Mouse (Mus musculus) 416B (cell line): Measurements from ENCODE around the gene Tmod3.
"Not testable (repeated sequence)": the region's sequence is repeated elsewhere in the genome, so short reads cannot be mapped to it uniquely, and the experiment has no call there.

Experiments used
- DNase-seq: peaks from one replicate; pipeline ENCODE4 v3.0.0; 2011; ENCODE audit warnings: low read depth

Tmod3 gene

DNA sequence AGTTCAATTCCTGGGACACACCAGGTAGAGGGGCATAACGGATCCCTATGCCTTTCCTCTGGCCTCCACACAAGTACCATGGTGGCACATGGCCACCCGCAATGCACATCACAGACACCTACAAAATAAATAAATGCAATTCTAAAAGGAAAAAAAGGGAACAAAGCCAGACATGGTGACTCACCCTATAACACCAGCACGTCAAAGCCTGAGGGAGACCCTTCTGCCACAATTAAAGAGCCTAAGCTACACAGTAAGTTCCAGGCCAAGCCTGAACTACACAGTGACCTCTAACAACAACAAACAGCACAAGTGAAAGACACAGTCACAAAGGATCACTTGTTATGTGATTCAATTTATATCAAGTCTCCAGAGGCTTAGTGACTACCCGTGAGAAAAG, 5.7 kb downstream of the Tmod3 start:
- DNase-seq: peak; percentile 74

DNA sequence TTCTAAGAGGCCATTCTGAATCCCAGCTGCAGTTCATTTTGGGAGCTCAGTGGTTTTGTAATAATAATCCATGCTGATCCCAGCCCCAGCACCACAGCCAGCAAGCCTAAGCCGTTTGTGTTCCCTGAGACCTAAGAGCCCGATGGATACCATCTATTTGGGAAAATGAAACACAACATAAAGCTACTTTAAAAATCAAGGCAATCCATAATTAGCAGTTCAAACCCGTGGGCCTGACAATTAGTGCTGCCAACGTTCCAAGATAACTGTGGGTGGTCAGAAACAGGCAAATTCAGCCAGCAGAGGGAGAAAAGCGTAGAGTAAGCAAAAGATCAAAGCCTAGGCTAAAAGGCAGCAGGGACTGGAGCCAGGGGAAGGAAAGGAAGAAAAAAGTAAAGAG, 8.1 kb downstream of the Tmod3 start:
- DNase-seq: no peak

DNA sequence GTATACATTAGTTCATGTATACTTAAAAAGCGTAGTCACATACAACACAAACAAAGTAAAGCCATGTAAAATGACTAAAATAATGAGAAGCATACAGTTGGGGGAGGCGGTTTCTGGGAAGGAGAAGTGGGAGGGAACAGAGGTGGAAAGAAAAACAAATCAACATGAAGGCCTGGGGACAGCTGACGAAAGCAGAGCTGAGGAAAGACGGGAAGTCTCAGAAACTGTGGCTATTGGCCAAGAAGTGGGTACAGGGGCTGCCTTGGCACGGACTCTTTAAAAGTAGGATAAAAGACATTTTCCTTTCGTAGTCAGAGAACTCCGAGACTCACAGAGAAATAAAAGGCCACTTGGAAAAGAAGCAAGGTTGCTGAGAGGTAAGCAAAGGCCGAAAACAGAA, 10.4 kb downstream of the Tmod3 start:
- DNase-seq: peak; percentile 48

DNA sequence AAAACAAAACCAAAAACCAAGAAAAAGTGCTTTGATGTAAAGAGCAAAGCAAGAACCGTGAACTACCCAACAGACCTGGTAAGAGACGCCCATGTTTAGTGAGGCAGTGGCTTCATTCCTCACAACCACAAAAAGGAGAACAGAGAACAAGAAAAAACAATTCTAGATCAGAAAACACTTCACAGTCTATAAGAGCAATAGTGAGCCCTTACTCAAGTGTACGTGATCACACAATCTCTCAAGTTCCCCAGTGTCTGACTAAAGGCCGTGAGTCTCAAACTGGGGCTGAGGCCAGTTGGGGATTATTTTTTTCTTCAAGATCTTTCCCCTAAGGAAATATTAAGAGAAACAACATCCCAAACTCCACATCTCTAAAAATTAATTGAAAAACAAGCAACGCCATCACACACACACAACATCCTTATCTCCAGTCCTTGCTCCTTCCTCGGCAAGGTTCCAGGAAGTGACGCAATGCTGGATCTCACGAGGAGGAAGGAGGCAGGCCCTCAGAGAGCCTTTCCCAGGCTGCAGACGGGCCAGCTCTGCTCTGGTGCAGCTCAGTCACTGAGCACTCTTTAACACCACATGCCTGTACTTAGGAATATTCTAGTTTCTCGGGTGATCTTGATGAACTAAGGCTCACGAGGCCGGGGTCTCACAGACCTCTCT, 12.4 kb downstream of the Tmod3 start:
- peak; percentile 94 for DNase-seq

DNA sequence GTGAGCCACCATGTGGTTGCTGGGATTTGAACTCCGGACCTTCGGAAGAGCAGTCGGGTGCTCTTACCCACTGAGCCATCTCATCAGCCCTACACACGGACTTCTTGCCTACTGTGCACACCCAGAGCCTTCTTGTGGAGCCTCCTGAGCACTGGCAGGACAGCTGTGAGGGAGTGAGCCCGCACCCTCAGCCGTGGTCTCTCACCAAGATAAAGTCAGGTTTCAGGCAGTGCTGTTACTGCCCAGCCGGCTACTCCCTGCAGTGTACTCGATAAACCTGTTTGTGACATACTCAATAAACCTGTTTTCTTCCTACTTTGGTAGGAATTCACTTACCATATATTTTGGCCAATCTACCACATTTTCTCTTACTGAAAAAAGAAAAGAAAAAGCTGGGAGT, 13.9 kb downstream of the Tmod3 start:
- no peak for DNase-seq

DNA sequence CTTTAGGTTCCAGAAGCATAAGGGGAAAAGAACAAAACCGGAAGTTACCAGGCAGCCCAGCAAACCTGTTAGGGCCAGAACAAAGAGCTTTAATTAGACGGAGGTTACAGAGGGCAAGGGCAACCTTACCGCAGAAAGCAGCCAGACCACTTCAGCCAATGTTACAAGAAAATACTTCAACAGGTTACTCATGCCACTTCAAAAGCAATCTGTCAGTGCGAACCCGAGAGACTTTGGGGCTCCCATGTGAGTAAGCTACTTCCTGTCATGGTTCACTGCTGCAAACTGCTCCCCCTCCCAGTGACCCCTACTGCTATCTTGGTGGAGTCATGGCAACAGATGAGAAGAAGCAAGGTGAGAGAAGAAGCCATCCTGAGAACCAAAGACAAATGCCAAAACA, 18.0 kb downstream of the Tmod3 start:
- DNase-seq: peak; percentile 79

DNA sequence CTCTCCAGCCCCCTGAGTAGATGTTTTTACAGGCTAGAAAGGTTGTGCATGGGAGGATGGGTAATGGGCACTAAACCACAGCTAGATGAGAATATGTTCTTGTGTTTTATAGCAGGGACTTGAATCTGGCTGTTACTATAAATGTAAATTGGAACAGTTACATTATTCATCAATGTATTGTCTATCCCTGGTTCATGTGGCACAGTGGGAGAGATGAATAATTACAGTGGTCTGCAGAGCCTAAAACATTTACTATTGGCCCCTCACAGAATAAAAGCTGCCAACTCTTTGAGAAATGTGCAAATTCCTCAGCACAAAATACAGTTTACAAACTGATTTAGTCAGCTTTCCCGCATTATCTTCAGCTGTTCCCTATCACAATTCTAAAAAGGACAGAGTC, 23.0 kb downstream of the Tmod3 start:
- DNase-seq: no peak

DNA sequence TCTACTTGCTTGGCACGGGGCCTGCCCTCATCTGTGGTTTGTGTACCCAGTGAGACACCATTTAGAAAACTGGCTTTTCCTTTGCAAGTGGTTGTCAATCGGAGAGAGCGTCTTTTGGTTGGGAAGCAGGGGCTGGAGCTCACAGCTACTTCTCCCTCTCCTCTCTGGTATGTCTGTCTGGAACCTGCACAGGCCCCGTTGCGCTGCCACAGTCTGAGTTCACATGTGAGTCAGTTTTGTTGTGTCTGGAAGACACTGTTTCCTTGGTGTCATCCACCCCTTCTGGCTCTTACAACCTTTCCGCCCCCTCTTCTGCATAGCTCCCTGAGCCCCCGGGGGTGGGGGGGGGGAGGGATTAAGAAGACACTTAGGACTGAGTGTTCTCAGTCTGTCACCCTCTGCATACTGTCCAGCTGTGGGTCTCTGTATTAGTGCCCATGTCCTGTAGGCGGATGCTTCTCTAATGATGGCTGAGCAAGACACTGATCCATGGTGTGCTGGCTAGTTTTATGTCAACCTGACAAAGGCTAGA, 25.0 kb downstream of the Tmod3 start:
- no peak for DNase-seq

DNA sequence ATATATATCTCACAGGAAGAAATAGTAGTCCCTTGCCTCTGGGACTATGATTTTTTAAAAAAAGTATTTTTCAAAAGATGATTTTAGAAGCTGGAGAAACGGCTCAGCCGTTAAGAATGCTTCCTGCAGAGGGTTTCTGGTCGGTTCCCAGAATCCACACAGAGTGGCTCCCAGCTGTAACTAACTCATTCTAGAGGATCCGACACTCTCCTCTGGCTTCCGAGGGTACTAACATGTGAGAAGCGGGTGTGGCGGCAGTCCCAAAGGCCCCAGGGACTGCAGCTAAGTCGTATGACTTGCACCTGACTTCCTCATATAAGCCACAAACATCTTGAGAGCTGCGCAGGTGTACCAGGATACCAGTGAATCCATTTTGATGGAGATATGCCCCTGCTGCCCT, 26.5 kb downstream of the Tmod3 start:
- not testable (repeated sequence) for DNase-seq

DNA sequence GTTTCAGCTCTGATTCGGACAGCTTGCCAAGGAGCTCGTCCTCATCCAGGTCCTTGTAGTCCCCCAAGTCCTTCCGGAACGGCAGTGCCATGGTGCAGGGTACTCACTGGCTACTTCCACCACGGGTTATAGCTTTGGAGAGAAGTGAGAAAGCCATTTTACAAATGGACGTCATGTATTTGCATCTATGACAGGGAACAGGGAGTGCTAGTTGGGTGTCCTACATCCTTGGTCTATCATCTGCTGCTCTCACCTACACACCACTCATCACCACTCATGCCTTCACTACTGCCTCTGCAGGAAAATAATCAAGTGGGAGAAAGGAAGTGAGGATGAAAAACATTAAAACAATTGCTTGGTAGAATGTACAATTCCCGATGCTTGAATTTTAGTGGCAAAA, 27.0 kb downstream of the Tmod3 start:
- no peak for DNase-seq

DNA sequence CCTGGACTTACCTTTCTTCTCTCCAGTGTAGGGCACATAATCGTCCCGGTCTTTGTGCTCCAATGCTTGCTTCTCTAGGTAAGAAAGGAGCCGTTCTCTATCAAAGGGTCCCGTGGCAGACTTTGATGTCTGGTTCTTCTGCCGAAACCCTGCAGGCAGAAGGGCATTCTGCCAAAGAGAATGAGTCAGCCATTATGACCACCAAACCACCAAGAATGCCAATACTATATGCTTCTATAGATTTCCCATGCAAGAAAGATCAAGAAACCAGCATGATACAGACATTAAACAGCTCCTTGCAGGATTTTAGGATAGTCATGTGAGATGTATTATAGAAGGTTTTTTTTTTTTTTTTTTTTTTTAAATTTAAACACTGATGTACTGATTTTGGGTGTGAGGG, 30.1 kb downstream of the Tmod3 start:
- peak; percentile 89 for DNase-seq

DNA sequence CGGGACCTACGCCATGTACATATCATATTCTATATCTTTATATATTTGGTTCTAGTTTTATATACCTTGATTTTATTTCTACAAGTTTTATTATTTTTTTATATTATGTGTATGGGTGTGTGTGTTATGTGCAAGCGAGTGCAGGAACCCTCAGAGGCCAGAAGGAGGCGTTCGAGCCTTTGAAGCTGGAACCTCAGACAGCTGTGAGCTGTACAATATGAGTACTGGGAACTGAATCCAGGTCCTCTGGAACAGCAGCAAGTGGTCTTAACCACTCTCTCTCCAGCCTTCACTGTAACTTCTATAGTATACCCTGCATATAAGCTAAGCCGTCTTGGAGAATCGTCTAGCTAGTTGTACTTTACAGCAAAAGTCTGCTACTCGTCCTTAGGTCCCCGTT, 31.4 kb downstream of the Tmod3 start:
- DNase-seq: no peak

DNA sequence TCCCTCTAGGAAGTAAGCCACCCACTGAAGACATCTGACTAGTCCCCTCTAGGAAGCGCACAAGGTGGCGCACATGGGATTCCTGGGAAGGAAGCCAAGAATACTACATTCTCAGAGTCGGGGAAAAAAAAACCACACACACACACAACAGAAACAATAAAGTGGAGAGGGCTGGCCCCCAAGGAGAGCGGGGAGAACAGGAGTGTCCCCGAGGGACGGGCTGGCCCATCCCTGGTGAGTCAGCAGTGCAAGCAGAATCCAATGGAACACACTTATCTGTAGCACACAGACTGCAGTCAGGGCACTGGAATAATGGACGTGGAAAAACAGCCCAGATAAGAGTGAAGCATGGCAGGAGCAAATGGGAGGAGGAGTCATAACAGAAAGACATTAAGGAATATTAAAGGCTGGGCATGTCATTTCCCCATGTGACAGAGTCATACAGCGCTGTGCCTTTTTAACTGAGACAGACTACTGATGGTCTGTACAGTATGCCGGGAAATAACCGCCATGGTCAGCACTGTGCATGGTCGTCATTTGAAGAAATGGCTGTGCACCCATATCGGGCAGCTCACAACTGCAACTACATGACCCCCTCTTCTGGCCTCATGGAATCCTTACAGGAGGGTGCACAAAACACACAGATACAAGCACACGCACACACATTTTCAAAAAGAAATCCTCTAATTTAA, 31.9 kb downstream of the Tmod3 start:
- DNase-seq: peak; percentile 50

DNA sequence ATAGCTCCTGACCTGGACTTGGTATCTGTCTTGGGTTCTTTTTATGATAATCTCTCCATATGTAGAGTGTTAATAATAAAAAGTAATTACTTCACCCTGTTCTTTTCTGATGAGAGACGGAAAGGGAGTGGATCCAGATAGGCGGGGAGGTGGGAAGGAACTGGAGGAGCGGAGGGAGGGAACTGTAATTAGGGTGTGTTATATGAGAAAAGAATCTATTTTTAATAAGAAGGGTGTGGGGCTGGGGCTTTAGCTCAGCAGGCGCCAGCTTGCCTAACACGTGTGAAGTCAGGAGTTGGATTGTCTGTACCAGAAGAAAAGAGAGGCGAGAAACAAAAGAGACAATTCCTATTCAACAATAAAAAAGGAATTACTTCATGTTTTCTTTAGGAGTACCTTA, 35.8 kb downstream of the Tmod3 start:
- DNase-seq: no peak

DNA sequence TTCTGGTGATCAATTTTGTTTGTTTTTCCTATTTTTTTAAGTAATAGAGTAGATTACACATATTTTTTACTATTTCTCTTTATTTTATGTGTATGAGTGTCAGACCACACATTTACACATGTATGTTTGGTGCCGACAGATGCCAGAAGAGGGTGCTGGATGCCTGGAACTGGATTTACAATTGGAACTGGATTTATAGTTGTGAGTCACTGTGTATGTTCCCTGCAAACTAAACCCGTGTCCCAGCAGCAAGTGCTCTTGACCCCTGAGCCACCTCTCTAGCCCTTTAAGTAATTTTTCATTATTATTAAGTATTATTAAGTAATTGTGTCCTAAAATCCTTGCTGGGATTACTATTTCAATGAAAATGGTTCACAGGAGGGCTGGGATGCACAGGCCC, 37.2 kb downstream of the Tmod3 start:
- peak; percentile 28 for DNase-seq

DNA sequence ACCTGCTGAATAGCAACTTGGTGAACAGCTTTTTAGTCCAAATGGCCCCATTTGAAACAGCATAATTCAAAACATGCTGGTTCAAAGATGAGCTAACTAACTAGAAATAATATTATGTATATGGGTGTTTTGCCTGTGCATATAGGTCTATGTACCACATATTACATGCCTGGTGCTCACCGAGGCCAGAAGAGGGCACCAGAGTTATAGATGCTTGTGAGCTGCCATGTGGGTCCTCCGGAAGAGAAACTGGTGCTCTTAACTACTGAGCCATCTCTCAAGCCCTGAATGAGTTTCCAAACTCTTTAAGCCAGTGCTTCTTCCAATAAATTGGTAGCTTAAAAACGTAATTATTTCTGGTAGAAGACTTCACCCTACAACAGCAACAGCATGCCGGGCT, 37.7 kb downstream of the Tmod3 start:
- DNase-seq: peak; percentile 87

DNA sequence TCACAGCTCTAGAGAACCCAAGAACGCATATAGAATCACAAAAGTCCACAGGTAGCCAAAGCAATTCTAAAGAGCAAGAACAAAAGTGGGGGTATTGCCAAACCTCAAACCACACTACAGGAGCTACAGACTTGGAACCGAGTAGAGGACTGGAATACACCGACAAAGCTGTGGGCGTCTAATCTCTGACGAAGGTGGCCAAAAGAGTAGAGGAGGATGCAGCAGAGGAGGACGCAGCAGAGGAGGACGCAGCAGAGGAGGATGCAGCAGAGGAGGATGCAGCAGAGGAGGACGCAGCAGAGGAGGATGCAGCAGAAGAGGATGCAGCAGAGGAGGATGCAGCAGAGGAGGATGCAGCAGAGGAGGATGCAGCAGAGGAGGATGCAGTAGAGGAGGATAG, 38.5 kb downstream of the Tmod3 start:
- DNase-seq: no peak

DNA sequence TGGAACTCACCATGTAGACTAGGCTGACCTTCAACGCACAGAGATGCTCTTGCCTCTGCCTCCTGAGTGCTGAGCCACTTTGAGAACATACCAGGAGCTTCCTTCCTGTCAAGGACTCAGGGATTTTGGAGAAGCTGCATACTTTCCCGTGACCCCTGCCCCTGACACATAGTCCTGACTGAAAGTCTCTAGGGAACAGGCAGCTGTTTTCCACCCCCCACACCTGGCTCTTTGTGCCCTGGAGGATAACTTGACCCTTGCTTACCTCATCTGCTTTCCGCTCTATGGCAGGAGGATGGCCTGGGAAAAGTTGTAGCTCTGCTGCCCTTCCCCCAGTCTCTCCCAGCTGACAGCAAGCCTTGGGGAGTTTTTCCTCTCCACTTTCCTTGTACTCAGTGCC, 41.7 kb downstream of the Tmod3 start:
- DNase-seq: no peak

DNA sequence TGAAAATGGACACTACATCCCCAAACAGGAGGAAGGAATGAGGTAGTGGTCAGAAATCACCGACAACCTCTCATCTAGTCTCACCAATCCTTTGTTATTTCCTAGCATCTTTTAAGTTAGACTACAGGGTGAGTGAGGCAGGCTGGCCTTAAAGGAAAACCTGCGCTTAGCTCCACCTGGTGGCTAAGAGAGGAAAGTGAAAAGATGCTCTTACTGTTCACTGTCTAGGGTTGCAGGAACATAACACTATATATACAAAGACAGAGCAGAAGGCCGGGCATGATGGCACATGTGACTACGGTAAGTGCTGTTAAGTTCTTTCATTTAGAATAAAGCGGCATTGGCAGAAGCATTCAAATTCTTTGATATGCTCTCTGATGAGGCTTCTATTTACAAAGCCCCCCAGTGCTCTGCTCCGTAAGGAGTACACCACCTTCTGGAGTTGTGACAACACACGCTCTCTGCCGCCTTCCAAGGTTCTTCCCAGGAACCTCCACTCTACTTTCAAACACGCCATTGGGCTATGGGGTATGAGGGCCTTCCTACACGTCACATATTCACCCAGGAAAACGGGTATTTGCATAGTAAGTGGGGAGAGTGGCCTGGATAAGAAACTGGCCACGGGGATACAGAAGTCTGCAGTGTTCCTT, 43.9 kb downstream of the Tmod3 start:
- DNase-seq: peak; percentile 80

DNA sequence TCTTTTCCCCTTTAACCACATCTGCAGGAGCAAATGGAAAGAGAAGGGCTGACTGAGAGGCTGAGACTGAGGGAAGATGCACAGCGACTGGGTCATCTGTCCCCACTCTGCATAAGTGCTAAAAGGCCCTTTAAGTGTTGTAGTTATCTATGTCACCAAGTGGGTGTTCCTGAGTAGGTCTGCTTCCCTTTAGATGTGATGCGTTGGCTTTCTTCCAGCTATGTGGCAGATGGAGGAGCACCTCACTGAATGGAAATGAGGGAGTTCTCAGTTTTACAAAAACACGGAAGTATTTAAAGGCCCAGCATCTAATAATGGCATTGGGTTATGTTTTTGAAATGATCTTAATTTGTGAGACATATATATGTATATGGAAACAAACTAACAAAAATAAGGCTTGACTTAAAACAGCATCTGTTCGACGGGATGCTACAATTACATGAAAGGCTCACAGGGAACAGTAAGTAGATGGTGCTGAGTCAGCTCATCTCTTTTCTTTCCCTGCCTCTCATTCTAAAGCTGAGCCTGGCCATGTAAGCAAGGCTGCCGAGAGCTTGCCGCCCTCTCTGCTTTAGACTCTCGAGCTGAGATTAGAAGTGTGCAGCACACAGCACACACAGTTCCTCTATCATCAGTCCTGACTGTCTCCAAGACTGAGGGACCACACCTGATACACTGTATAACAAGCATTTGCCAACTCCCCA, 48.1 kb downstream of the Tmod3 start:
- no peak for DNase-seq

DNA sequence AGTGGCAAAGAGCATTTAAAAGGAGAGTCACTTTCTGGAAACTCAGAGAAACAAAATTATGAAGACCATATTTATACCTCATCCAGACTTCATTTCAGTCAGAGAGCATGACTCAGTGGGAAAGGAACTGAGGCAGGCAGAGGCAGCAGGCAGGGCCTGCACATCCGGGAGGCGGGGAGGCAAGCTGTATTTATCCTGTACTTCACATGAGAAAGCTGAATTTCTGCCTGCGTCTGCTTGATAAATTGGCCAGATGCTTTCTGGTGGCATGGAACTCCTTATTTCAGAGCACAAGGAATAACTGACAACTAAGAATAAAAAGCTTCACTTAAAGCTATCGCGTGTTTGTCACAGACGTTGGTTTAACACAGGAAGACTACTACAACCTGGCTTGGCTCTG, 55.1 kb downstream of the Tmod3 start:
- DNase-seq: no peak

DNA sequence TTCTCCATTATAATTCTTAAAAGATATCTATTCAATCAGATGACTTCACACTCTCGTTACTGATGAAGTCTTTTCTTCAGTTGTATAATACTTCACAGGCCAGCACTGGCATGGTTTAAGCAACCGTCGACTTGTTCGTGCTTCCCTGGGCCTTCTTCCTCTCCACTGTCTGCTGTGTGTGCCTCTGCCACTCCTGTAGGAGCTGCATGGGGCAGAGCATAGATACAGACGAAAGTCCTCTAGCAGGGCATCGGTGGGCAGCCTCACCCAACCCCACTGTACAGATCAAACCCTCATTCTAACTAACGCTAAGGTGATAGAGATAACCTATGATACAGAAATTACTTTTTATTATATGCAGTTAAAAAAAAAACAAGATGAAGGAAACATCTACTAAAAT, 60.9 kb downstream of the Tmod3 start:
- no peak for DNase-seq

DNA sequence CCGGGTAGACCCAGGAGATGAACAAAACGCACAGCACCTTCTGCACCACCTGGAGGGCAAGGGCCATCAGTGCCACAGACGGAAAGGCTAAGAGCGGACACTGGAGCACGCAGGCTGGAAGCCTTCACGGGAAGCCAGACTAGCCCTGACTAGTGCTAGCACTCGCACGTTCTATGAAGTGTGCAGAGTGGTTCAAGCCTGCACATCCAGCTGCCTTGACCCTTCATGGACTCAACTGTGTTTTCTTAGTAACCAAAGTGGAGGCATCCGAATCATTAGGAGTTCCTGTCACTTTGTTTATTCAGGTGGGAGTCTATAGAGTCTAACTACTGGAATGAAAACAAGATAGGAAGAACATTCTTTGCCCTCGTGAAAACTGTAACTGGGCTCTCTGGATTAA, 63.5 kb downstream of the Tmod3 start:
- no peak for DNase-seq
